Mouse (Mus musculus) adrenal gland, adult 2 months (tissue): ENCODE results near the gene Hip1. TPM values are rescaled to one million over a fixed set of nuclear protein-coding genes. Genes with fewer than 3 reads are reported as not detected.
A peak's percentile ranks its signal among the peaks of the same experiment; 100 is the strongest.
"Not testable (repeated sequence)": the region's sequence is repeated elsewhere in the genome, so short reads cannot be mapped to it uniquely, and the experiment has no call there.

Experiments
- DNase-seq: peaks from one replicate; pipeline ENCODE4 v3.0.0; 2021
- polyA plus RNA-seq: library from polyadenylated mRNA; depleted of rRNA; stranded (reverse); fragments of >200 nt; gene quantifications from 2 replicates; pipeline ENCODE4 v1.2.3, GENCODE M21; 2012
- total RNA-seq, 2 experiments: library from RNA; stranded (reverse); gene quantifications; 2 replicates each; pipeline ENCODE4 v1.2.3; 2021

Gene Hip1
- total and polyA plus RNA-seq, 3 experiments = 17.2 to 26.7 (median 20.5) TPM

DNA sequence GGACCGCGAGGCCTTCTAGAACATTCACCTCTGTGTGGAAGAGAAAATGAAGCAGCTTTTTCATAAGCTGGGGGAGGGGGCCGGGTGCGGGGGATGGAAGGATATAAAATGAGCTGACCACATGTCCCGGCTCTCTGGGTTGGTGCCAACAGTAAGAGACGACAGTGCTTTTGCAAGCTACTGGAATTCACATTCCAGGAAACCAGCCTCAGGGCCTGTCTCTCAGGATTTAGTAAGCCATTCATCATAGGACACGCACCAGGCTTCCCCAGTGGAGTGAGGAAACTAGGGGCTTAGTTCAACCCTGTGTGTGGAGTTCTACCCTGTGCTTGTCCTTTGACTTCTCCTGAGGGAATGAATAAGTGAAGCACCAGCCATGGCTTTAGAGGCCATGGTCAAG, 102.5 kb downstream of the Hip1 start:
- peak; percentile 11 for DNase-seq

DNA sequence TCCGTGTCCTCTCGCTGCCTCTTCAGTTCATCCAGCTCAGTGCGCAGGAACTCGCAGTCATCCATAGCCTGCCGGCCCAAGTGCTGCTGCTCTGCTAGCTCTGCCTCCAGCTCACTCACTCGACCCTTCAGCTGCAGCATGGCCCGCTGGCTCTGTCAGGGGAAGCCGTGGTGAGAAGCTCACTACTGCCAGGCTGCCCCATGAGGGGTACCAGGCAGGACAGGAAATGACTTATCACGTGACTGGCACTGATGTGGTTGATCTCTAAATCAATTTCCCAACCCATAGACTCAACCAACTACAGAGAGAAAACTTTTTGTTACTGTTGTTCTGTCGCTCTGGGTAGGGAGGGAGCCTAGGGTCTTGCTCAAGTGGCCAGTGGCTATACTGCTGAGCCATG, 109.9 kb downstream of the Hip1 start:
- DNase-seq = no peak

DNA sequence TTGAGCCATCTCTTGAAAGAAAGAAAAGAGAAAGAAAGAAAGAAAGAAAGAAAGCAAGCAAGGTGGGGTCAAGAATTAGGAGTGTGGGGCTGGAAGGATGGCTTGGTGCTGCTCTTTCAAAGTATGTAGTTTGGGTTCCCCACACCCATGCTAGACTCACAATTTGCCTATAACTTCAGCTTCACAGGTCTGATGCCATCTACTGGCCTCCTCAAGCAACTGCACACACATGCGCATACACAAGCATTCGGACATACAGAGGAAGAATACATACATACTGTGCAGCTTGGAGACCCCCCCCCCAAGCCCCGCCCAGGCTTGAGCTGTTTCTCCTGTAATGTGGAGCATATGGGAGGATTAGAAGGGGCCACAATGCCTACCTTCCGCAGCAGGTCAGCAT, 111.1 kb downstream of the Hip1 start:
- no peak for DNase-seq

DNA sequence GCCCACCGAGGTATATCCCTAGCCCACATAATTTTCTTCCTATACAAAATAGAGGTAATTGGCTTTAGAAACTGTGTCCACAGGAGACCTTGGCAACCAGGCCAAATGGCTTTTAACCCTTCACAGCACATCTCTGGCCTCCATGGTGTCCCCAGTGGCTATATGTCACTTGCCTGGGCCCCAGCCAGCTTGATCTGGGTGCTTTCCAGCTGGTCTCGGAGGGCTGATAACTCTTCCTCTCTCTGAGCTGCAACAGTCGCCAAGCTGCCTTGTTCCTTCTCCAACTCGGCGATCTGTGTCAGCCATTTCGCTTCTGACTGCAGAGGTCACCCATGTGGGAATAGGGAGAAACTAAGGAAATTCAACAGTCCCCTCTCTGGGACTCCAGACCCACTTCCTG, 113.8 kb downstream of the Hip1 start:
- peak; percentile 9 for DNase-seq

DNA sequence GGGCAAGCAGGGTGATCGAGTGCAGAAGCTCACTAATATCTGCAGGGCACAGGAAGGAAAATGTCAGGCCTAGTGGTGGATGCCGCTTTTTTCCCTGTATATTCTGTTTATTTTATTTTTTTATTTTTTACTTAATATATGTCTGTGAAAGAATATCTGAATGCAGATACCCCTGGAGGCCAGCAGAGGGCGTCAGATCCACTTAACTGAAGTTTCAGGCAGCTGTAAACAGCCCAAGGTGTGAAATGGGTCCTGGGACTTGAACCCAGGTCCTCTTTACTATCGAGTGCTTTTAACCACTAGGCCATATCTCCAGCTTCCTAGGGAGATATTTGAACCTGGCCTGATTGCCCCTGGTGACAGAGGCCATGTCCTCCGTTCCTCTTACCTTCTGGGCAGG, 116.1 kb downstream of the Hip1 start:
- DNase-seq = no peak

DNA sequence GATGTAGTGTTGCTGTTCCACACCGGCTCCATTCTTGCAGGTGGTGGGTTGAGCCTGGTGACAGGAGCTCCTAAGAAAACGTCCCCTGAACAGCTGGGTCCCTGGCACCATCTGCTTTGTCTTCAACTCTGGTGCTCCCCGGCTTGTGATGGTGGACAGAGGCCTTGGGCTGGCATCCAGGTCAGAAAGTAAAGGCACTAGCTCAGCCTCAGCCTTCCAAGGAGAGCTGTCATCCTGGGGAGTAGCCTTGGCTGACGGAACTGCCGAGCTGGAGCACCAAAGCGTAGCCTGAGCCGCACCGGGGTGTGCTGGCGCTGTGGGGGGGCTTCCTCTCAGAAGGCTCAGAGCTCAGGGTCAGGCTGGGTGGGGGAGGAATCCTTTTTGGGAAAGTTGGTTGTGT, 134.7 kb downstream of the Hip1 start:
- peak; percentile 75 for DNase-seq

DNA sequence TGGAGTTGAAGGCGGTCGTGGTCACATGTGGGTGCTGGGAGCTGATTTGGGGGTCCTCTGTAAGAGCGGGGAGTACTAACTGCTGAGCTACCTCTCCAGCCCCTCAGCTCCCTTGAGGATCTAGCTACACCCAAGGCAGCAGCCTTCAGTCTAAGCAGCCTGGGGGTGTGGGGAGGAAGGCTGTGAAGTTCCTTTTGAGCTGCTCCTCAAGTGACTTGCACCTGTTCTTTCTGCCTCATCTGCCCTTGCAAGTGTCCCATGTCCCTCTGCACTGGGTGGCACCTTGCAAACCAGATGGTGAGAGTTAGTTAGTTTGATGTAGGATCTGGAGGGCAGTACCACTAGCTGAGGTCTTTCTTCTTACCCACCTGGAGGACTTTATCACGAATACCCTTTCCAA, 136.8 kb downstream of the Hip1 start:
- DNase-seq = no peak

DNA sequence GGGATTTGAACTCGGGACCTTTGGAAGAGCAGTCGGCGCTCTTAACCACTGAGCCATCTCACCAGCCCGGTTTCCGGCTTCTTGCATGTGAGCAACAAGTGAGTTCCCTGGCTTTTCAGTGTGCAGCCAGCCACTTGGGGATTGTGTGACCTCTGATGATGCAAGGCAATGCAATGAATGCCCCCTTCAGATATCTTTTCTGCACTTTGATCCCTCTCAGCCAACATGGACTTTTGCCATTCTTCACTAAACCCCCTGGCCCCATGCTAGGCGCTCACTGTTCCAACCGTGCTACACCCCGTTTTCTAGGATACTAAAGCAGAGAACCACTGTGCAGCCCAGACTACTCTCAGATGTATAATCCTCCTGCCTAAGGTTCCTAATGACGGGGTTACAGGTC, 139.5 kb downstream of the Hip1 start:
- no peak for DNase-seq

DNA sequence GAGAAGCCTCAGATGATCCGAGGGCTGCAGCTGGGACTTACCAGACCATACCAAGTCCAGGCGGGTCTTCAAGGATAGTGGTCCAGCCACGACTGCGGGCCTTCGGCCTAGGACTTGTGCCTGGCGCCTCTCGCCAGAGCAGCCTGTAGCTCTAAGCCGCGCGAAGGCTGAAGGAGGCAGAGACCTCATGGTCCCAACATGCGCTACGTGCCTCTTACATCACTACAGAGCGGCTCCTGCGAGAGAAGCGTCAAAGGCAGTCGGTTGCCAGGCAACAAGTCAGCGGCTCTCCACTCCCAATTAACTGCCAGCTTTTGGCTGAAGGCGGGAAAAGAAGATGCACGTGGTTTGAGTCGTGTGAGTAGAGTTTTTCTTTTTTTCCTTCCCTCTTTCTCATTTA, 140.3 kb downstream of the Hip1 start:
- DNase-seq = no peak

DNA sequence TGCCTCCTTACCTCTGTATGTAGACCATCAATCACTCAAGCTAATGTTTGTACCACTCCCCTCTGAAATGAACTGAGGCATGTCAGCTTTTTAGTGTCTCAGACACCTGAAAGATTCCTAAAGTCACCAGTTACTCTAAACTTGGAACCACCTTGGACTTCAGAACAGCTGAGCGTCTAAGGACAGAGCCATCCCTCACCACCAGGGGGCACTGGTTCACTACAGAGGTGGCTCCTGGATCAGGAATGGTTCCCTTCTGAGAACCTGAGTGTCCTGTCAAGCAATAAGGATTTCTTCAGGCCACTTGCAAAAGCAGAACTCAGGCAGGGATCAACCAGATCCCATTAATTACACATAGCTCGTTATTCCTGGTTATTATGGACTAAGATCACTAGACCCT, 144.7 kb downstream of the Hip1 start:
- DNase-seq = peak; percentile 84

DNA sequence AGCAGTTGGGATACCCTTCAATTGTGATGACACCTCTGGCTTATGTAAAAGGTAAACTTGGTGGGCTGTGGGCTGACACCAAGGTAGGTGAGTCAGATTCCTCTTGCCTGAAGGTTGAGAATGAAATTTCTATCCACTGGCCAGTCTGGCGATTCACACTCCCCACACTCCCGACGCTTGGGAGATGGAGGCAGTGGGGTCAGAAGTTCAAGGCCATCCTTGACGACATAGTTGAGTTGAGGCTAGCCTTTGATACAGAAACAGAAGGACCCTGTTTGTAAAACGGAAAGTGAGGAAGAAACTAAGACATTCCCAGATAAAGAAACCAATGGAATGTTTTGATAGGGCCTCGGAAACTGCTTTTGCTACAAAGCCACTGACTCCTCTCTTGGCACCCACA, 145.5 kb downstream of the Hip1 start:
- no peak for DNase-seq

DNA sequence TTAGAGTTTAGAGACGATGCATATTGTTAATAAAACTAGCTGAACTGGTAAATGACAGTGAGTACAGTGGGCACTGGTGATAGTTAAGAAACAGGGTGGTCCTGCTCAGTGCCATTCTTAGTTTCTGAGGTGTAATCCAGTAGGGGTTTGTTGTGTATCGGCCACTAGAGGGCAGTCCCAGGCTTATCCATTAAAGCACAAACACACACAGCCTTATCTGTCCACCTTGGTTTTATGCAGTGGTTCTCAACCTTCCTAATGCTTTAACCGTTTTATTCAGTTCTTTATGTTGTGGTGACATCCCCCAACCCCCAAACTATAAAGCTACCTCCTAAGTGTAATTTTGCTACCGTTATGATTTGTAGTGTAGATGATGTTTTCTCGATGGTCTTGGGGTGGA, 149.1 kb downstream of the Hip1 start:
- DNase-seq = peak; percentile 28

DNA sequence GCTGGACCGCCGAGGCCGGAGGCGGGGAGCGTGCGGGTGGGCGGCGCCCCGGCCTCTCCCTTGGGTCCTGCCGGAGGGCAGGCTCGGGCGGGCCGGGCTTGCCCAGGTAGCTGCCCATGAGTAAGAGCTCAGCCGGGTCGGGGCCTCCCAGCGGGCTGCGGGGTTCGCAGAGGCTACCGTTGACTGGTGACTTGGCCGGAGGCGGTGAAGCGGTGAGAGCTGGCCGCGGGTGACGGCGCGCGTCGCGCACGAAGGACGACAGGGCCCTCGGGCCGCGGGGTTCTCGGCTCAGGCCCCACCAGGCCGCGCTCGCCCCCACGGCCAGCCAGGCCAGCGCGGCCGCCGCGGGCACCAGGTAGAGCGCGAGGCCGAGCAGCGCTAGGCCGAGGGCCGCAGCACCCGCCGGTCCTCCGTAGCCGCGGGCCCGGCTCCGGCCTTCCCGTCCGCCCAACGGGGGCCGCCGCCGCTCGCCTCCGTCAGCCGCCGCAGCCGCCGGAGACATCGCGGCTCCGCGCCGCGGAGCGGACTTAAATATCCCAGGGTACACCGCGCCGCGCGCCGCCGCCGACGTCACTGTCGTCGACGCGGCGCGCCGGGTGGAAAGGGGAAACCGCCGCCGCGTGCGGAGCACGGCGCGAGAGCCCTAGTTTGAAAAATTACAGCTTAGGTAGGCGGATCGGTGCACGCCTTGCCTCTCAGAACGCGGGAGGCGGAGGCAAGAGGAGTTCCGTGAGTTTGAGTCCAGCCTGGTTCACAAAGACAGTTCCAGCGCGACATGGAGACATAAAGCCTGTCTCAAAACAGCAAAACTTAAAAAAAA, 150.7 kb downstream of the Hip1 start, which contains the start of gene Pom121:
Pom121 (minus strand) TSS at position 543 of the 820 bp plus-strand sequence.
- DNase-seq = peak; percentile 90

DNA sequence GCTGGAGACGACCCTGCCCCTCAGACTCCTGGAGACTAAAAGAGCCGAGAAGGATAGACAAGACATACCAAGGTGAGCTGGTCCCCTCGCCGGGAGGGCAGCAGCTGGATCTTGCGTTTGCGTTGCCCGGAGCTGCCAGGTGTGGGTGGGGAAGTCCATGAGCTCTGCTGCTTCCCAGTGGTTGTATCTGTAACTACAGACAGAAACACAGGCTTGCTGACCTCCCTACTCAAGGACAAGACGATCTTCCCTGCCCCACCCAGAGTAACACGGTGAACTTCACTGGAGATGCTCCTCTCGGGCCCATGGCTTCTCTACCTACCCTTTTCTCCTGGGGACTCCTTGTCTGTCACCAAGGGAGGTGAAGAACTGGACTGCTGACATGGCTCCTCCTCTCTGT, 161.1 kb downstream of the Hip1 start:
- DNase-seq = no peak

DNA sequence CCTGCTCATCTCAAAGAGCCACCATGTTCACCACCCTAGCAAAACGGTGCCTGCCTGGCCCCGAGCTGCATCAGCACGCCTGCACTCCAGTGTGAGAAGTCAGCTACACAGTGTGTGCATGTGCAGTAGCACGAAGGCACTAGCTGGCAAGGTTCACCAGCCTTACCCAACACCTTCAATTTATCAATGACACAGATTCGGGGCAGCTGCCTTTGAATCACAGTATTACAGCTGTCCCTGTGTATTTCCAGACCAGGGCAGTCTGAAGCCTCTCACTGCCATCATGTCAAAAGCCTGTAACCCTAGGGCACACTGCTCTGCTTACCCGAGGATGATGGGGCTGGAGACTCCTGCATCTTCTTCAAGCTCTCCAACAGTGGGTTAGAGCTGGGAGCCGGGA, 162.2 kb downstream of the Hip1 start:
- peak; percentile 41 for DNase-seq

DNA sequence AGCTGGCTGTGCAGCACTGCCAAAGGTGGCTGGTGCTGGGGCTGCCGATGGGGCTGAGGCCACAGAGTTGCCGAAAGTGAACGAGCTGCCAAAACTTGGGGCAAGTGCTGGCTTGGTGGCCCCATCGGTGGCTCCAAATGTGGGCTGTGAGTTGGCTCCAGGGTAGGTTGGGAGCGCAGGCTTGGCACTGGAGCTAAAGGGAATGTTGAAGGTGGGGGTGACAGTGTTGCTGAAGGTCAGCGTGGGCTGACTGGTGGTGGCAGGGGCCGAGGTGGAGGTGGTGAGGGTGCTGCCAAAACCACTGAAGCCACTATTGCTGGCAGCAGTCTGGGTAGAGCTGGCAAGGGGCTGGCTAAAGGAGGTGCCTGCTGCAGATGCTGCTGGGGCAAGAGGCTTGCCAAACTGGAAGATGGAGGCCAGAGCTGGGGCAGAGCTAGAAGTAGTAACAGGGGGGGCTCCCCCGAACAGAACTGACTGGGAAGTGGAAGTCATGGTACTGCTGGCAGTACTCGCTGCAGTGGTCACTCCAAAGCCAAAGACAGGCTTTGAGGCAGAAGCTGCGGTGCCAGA, 163.5 kb downstream of the Hip1 start:
- DNase-seq = peak; percentile 50

DNA sequence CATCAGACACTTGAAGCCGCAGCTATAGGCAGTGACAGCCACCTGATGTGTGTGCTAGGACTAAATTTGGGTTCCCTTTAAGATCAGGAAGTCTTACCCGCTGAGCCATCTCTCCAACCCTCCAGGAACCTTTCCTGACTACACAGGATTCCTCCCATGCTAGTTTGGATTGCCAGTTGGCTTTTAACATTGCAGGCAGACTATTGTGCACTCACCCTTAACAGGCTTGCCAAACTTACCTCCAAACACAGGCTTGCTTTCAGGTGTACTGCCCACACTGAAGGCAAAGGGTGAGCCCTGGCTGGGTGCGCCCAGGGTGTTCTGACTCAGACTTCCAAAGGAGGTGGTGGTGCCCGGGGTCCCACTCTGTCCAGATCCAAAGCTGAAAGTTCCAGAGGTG, 164.2 kb downstream of the Hip1 start:
- DNase-seq = no peak

DNA sequence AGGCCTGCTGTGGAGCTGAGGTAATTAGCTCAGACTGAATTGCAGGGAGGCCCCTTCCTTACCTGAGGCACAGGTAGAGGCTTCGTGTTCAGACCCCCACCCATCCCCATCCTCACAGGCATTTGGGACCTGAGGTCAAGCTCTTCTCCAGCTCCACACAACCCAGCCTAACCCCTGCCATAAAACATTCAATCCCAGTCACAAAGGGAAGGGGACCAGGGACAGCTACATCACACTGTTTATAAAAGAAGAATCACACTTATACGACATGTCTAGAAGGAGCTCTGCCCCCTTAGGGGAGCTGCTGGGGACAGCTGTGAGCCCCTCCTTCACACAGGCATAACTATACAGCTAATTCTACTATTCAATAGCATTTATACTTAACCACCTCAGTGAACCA, 168.6 kb downstream of the Hip1 start:
- no peak for DNase-seq

DNA sequence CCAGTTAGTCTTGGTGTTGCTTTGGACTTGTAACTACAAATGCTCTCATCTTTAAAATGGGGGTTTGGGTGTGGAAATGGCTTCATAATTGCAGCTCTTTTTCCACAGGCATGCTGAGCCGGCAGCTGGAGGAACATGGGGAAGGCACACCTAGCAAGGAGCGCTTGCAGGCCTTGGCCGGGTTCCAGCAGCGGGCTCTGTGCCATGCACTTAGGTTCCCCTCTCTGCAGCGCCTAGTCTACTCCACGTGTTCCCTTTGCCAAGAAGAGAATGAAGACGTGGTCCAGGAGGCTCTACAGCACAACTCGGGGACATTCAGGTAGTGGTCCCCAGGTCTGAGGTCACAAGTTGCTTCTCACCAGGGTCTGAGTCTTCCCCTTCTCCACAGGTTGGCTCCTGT, 169.8 kb downstream of the Hip1 start:
- peak; percentile 56 for DNase-seq

DNA sequence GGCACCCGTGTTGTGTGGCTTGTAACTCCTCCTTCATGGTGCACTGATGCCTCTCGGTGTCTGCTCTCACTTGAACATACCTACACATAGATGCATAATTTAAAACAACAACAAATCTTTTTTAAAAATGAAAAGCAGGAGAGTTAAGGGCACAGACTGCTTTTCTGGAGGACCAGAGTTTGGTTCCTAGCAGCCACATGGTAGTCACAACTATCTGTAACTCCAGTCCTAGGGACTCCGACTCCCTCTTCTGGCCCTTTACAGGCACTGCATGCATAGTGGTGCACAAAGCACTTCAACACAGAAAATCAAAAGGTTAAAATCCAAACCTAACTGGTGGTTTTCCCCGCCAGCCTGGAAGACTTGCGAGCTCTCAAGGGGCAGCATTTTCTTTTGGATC, 171.3 kb downstream of the Hip1 start:
- no peak for DNase-seq

DNA sequence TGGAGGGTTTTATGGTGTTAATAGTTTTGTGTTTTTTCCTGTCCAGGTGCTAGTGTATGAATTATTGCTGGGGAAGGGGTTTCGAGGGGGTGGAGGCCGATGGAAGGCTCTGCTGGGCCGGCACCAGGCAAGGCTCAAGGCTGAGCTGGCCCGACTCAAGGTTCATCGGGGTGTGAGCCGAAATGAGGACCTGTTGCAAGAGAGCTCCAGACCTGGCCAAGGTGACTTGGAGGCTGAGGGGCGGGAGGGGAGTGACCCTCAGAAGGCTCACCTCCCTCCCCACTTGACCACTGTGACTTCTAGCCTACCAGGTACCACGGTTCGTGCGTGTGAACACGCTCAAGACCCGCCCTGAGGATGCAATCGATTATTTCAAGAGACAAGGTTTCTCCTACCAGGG, 173.7 kb downstream of the Hip1 start:
- no peak for DNase-seq

DNA sequence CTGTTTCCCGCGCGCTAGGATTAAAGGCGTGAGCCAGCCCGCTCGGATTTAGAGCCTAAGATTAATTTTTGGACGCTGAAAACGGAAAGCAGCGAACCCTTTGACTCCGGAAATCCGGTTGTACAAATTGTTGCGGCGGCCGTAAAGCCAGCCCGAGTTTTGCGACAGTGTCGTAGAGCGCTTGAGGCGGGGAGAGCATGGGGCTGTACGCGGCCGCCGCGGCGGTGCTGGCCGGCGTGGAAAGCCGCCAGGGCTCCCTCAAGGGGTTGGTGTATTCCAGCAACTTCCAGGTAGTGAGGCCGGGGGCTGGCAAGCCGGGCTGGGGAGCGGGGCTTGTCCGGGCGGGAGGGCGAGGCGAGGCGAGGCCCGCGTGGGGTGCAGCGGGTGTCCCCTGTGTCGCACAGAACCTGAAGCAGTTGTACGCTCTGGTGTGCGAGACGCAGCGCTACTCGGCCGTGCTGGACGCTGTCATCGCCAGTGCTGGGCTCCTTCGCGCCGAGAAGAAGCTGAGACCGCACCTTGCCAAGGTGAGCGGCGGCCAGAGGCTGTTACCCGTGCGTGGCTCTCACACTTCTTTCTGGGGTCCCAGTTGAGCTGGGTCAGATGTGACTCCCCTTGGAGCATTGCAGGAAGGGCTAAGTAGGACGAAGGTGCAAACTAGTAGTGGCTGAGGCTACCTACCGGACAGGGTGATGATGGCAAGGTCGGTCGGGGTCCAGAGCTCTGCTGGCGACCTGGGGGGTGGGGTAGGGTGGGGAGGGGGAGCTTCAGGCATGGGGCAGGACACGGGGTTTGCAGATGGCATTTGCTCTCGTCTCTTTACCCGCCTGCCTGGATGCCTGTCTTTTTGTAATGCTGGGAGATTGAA, 174.9 kb downstream of the Hip1 start, which contains the start of gene Nsun5:
Nsun5 (plus strand) TSS at position 167 of the 868 bp plus-strand sequence.
- DNase-seq = peak; percentile 95

DNA sequence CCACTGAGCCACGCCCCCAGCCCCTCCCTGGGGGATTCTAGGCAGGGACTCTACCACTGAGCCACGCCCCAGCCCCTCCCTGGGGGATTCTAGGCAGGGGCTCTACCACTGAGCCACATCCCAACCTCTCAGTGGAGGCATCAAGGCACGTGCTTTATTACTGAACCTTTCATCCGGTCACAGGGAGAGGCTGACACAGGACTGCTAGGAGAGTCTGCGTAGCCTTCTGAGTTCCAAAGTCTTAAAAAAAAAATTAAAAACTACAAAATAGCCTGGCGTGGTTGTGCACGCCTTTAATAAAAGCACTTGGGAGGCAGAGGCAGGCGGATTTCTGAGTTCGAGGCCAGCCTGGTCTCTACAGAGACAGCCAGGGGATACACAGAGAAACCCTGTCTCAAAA, 175.7 kb downstream of the Hip1 start:
- not testable (repeated sequence) for DNase-seq
